Mouse (Mus musculus): ENCODE results near the gene Taar7b. TPM values are rescaled to one million over a fixed set of nuclear protein-coding genes. Genes with fewer than 3 reads are reported as not detected.

The Taar7b gene
- total RNA-seq, 2 experiments from 2014 or later: not detected

Other genes starting within 250 kb of the Taar7b start
- 100 to 1,000 TPM; 216 to 218 TPM for gene Rps12, start 212.7 kb upstream of the Taar7b start, total RNA-seq (2021)
- 10 to 100 TPM; 27.6 to 28.8 TPM for gene Slc18b1, start 203.0 kb upstream of the Taar7b start, total RNA-seq (2021)
- gene Vnn3, start 148.5 kb upstream of the Taar7b start, total RNA-seq (2021): not detected
- not detected for gene Vnn1, start 105.3 kb upstream of the Taar7b start, total RNA-seq (2021)
- gene Taar1, start 79.6 kb upstream of the Taar7b start, total RNA-seq (2021): not detected
- gene Taar2, start 61.4 kb upstream of the Taar7b start, total RNA-seq (2021): not detected
- not detected for gene Taar3, start 50.4 kb upstream of the Taar7b start, total RNA-seq (2021)
- gene Taar4, start 39.4 kb upstream of the Taar7b start, total RNA-seq (2021): not detected
- gene Taar5, start 29.2 kb upstream of the Taar7b start, total RNA-seq (2021): not detected
- not detected for gene Taar6, start 14.3 kb upstream of the Taar7b start, total RNA-seq (2021)
- not detected for gene Taar7a, start 6.5 kb upstream of the Taar7b start, total RNA-seq (2021)
- gene Taar7d, start 27.3 kb downstream of the Taar7b start, total RNA-seq (2021): not detected
- gene Taar7e, start 37.7 kb downstream of the Taar7b start, total RNA-seq (2021): not detected
- gene Taar7f, start 49.6 kb downstream of the Taar7b start, total RNA-seq (2021): not detected
- gene Taar8a, start 76.6 kb downstream of the Taar7b start, total RNA-seq (2021): not detected
- gene Taar8b, start 92.4 kb downstream of the Taar7b start, total RNA-seq (2021): not detected
- gene Taar8c, start 102.0 kb downstream of the Taar7b start, total RNA-seq (2021): not detected
- gene Taar9, start 109.6 kb downstream of the Taar7b start, total RNA-seq (2021): not detected
- 100 to 1,000 TPM; 136 to 139 TPM for gene Stx7, start 149.4 kb downstream of the Taar7b start, total RNA-seq (2021)
- gene Moxd1, start 223.6 kb downstream of the Taar7b start, total RNA-seq (2021): 10 to 100 TPM in 1 of 2 experiments, 1 to 10 TPM in 1; 9.6 to 10.3 TPM

Data from left cerebral cortex, adult 18-20 months (tissue).